Mouse (Mus musculus) stomach, postnatal 0 days (tissue): ENCODE data around the gene Pan3.

ENCODE experiments used
- CTCF ChIP-seq: IDR thresholded peaks from 2 replicates; pipeline ENCODE4 v1.5.1; 2016; ENCODE audit warnings: antibody characterized with exemption, low read depth, mild to moderate bottlenecking, moderate library complexity
- EP300 ChIP-seq: optimal IDR thresholded peaks from 2 replicates; pipeline ENCODE3; 2016; ENCODE audit warnings: antibody characterized with exemption

- TF ChIP-seq CTCF (no peak), EP300 (no peak)
Measured at GRCm38 (mm10) chr5:147566335-147566734, 136.4 kb downstream of the Pan3 start.
